Mouse (Mus musculus) cerebellum, adult 2 months (tissue): ENCODE results near the gene Gm11564.

Source experiments
- CTCF ChIP-seq: fragments of 200-500 bp; IDR thresholded peaks from 2 replicates; pipeline ENCODE4 v1.5.1; 2011; ENCODE audit warnings: low read depth, mild to moderate bottlenecking, control low read depth, low read length, moderate library complexity, borderline replicate concordance; ENCODE audit not compliant: insufficient read depth
- POLR2A ChIP-seq: fragments of 200-500 bp; IDR thresholded peaks from 2 replicates; pipeline ENCODE4 v1.6.1; 2011; ENCODE audit warnings: low read length, control low read depth, borderline replicate concordance; ENCODE audit not compliant: insufficient read depth

DNA sequence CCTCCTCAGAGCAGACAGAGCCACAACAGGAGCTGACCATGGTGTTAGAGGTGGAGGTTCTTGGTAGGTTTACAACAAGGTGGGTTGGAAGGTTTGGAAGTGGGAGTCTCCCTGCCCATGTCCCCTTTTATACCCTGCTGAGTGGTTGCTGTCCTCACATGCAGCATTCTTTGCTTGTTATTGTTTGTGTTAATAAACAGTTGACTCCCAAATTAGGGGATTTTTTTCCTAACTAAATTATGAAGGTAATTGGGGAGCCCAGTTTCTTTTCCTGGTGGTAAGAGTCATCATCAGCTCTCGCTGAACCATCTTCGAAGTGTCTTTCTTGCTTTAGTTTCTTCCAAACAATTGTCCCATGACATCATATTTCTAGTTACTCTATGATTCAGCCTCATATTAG lies 34.9 kb downstream of the Gm11564 start, which contains the start of gene Krtap4-8:
- TF ChIP-seq POLR2A: no peak
- no peak for TF ChIP-seq CTCF
